Mouse (Mus musculus) thymus, adult 18-20 months (tissue): ENCODE results near the gene Ccl12.

Experiments
- DNase-seq, 2 experiments: peaks; one replicate each; pipeline ENCODE4 v3.0.0; 2022; ENCODE audit warnings: mixed read lengths in 2 of 2

Ccl12 gene

DNA sequence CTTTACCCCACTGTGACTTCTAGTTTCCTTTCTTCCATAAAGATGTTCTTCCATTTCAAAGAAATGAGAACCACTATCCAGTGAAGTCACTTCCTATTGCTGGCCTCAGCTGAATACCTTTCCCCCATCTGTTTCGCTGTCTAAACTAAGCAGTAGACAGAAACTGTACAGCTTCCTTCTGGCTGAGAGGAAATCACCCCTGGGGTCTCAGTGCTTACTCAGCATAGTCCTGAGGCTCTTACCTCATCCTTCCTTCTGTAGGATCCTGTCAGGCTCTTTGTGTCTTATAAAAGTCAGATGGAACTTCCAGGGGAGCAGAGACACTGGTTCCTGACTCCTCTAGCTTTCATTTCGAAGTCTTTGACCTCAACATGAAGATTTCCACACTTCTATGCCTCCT is at the start of gene Ccl12:
Gene Ccl12 (plus strand): TSS at position 317 of the 400 bp plus-strand sequence.
- no peak for DNase-seq

DNA sequence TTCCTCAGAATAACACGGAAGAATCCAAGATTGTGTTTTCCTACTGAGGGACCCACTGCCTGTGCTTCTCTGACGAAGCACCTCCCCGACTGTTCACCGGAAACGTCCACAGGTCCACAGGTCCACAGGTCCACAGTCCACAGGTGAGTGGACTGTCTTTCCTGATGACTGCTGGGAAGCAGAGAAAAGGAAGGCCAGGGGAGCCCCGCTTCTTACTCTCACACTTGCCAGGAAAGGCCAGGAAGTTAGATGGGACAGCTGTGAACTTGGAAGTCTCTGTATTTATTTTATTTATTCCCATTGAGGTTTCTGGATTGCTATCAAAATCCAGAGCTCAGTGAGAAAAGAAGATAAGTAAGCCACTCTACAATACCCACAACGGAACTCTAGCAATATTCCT is 47.8 kb upstream of the Ccl12 start:
- no peak for DNase-seq

DNA sequence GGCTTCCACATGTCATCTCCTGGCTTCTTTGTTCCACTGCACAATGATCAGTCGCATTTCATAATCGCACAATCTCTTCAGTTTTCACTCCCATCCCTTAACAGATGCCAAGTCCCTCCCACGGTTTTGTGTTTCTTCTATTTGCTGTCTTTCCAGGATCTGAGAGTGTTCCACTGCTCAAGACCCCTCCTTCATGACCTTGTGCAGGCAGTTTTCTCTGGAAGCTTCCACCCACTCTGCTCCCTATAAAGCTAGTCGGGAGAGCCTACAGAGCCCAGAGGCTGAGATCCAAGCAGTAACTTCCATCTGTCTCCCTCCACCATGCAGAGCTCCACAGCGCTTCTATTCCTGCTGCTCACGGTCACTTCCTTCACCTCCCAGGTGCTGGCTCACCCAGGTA is 44.0 kb upstream of the Ccl12 start, which contains the start of gene Ccl11:
Gene Ccl11 (plus strand): TSS at position 178 of the 400 bp plus-strand sequence.
- DNase-seq, result no peak

DNA sequence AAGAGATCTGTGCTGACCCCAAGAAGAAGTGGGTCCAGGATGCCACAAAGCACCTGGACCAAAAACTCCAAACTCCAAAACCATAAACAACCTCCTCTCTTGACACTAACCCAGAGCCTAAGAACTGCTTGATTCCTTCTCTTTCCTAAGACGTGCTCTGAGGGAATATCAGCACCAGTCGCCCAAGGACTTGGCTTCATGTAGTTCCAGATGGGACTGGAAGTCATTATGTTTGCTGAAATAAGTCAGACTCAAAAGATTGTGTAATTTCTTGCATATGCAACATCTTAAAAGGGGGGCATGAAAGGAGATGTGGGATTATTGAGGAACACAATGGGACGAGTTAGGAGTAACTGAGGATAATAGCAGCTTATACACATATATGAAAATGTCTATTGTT is 39.4 kb upstream of the Ccl12 start:
- DNase-seq, result no peak

DNA sequence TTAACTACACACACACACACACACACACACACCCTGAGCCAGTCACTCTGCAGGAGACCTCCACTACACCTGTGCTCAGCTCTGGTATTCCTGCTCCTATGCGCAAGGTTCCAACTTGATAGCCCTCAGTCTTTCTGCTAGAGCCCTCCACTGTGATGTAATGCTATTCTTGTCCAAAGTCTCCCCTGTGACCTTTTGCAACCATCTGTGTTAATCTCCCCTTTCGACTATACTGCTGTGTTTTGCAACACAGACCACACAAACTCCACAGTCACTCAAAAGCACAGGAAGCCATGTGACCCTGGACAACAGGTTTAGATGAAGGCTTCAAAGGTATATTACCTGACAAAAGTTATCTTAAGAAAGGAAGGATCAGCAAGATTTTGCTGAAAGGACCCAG is 38.2 kb upstream of the Ccl12 start:
- no peak for DNase-seq

DNA sequence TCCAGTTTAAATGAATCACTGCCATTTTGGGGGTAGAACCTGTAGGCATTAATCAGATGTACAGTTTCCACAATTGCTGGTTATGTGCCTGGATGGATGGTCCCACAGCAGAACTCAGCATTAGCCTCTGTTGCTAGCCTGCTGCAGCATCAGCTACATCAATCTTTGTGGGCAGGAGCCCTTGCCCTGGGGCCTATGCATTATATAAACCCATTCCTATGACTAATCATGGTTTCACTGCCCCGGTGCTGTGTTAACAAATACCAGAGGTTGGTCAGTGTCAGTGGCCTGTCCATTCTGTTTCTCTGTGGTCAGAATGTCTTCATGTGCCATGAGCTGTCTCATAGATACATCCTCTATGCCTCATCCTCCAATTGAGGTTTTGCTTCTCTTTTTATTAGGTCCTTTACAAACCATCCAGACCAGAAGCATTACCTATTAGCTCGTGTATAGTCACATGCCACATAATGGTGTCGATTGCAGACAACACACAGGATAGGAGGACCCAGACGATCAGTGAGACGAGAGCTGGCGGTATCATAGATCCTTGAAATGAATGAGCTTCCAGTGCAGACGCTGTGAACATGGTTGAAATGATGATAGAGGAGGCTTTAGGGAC is 34.6 kb upstream of the Ccl12 start:
- DNase-seq, result no peak

DNA sequence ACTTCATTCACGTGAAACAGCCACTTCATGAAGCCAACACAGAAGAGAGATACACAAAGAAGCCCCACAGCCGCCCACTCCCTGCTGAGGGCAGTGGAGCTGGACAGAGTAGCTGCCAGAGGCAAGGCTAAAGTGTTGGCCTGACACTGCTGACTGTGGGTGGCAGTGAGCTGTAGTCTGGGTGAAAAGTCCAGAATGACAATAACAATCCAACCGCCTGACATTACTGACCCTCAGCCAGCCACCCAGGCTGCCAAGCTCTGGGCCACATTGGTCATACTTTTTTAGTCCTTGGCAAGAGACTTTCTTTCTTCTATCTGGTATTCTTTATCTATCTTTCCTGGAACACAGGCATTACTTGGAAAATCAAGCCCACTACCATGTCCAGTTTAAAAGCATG is 30.6 kb upstream of the Ccl12 start:
- no peak for DNase-seq

DNA sequence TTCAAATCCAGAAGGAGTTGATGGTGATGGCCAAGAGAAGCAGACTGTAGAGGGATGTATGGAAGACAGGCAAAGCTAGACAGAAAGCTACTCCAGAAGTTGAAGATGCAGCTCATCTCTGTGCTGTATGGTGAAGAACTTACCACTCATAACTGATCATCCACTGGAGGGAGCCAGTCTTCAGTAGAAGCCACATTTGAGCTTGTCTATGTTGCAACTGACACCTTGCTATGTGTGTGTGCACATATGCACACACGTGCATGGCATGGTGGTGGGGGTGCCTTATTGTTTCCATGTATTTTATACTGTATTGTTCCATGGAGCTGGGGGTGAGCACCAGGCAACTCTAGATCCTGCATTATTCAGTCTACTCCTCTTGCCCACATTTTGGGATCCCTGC is 29.3 kb upstream of the Ccl12 start:
- DNase-seq, result no peak

DNA sequence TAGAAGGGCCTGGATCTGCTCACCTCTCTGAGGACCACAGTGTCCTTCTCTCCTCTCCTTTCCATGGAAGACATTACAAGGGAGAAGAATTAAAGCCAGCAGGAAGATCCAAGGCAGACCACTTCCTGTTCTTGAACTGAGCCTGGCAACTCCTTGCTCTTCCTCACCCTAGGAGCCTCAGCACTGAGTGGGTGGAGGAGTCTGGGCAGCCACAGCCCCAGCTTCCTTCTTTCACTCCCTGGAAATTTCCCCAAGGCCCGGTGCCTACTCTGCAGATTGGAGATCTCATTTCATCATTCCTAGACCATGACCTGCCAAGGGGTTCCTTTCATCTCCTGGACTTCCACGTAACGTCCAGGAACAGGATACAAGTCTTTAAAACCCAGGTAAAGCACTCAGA is 28.7 kb upstream of the Ccl12 start:
- DNase-seq, result no peak

DNA sequence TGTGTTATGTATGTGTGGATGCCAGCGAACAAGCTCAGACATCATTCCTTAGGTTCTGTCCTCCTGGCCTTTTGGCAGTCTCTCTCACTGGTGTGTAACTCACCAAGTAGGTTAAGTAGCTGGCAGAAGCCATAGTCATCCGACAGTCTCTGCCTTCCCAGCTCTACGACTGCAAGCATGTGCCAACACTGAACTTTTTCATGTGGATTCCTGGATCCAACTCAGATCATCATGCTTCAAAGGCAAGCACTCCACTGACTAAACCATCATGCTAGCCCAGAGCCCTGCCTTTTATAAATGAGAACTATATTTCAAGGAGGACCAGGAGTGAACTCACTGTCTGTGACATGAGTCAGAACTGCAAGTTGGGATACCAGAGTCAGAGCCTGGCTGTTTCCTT is 28.0 kb upstream of the Ccl12 start:
- DNase-seq, result no peak

DNA sequence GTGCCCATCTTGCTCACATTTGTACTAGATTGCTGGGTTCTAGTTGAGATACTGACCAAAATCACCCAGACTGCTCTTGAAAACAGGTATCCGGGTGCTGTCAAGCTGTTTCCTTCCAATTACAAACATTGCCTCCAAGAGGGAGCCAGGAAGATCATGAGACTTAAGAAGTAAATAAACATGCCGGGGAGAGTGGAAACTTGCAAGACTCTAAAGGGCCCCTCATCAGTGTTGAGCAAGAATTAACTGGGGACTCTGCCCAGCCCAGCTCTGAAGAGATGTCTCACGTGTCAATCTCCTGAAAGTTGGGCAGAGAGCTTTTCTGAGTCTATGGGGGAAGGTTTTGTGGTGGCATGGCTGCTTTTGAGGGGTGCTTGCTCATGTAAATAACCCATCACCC is 24.6 kb upstream of the Ccl12 start:
- no peak for DNase-seq

DNA sequence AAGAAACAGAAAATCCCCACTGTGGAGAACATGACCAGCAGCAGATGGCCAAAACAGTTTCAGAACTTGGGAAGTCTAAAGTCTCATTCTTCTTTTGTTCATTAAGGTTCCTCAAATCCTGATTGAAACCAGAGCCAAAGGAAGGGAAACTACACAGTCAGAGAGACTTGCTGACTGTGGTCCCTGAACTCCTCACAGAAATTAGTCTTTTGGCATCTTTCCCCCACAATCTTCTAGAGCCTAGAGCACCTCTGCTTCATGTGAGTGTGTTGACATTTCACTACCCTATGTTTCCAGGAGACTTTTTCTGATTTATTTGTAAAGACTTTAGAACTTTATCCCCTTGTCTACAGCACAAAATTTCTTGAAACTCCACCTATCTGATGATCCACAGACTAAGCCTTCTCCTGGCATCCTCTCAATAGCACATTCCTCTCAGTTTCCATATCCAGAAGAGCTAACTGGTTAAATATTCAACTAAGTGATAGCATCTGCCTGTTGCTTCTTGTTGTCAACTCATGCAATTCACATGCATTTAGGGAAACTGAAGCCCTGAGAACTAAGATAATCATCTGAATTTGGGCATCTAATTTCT is 23.4 kb upstream of the Ccl12 start:
- no peak for DNase-seq

DNA sequence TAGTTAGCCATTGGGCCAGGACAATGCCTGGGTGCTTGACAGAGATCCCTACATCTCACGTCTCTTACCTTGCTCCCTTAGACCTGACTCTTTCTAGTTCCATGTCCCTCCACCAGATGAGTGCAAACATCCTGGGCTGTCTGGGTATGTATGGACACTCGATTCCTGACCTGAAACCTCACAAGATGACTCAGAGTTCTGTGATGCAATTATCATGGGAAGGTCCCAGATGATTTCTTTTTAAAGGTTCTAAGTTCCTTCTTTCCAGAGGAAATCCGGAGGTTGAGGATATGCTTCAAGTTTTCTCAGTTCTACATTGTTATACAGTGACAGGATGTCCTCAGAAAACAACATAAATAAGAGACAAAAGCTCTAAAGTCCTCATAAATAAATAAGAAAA is 20.8 kb upstream of the Ccl12 start:
- DNase-seq, result no peak

DNA sequence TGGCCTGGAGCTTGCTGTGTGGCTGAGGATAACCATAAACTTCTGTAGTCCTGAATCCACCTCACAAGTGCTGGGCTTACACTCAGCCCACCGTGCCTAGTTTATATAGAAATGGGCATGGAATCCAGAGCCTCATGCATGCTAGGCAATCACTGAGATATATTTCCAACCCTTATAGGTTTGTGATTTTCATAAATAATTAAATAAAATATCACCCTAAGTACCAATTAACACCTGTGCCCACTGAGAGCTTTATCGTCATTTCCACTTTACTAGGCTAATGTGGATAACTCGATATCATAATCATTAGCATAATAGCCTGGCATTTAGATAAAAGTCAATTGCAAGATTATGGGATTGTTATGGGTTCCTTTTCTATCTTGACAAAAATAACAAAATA is 17.3 kb upstream of the Ccl12 start:
- no peak for DNase-seq

DNA sequence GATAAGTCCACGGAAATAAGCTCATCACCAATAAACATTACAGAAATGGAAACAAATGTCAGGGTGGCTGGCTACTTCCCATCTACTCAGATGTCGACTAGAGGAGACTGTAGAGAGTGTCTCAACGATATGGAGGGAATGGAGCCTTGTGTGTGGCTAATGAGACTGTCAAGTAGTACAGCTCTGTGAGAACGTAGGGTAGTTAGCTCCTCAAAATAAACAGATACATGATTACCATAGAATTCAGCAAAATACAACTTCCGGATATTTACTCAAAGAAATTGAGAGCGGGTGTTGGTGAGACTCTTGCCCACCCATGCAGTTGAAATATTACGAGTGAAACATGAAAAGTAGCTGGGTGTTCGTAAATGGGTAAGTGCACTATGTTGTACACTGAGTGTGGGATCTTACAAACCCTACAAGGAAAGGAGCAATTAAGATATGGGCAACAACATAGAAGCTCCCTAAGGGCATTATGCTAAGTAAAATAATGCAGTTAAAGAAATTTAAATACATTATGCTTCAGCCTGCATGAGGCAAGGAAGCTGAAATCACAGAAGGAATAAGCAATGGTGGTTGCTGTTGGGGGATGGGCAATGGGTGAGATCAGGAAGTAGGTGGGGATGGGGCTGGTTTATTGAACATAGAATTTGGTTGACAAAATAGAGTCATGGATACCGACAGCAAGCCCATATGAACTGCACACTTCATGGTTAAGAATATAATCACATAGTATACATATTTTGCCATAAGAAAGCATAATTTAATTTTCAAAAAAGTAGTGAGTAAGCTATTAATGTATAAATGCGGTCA is 1.9 kb upstream of the Ccl12 start:
- no peak for DNase-seq

DNA sequence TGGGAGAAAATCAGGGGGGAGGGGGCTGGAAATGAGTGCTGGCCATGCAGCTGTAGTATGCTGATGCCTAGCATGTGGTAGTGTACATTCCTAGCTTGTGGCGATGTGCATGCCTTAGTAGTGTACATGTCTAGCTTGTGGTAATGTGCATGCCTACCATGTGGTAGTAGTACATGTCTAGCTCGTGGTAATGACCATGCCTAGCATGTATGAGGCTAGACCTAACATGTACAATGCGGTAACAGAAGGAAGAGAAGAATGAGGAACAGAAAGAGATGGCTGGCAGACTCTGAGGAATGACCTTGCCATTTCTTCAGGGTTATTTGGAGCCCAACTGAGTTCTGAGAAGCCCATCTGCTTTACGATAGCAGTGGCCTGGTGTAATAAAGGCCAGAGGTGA is 558 bp upstream of the Ccl12 start:
- no peak for DNase-seq

DNA sequence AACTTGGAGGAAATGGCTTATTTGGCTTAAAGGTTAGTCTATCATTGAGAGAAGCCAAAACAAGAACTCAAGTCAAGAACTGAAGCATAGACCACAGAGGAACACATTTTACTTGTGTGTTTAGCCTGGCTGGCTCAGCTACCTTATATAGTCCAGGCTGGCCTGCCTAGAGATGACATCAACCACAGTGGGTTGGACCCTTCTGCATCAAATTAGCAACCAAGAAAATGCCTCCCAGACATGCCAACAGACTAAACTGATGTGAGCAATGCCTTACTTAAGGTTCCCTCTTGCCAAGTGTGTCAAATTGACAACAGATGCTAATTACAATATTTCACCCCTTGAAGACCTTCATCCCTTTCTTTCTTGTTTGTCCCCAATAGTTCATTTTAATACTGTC is 8.0 kb downstream of the Ccl12 start:
- no peak for DNase-seq

DNA sequence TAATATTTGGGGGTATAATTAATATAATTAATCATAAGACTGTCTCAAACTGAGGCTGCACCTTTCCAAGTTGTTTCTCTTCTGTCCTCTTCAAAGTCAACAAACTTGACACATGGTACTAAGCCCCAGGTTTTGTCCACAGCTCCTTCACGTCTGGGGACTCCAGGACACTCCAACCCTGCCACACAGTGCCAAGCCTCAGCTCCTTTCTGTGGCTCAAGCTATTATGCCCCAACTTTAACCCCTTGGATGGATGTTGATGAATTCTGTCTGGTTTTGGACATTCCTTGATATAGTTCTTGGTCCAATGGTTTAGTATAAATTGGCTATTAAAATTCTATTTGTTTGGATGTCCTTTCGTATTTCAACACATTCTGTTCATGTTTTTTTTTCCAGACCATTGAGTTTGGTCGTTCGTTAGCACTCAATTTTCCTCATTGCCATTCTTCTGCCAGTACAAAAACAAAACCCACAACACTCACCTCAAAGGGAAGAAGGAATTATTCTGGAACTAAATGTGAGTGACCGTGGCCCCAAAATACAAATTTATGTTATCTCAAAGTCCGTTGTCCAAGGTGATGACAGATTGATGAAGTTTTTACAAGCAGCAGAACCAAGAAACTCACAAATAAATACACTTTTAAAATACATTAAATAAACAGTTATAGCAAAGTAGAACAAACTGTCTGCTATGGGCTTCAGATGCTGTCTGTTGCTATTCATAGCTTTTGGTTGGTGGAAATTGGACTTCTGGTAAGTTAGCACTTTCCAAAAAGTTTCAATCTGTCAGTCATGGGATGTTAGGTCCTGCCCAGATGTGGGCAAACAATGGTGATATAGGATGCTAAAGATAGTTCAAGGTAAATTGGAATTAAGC is 9.0 kb downstream of the Ccl12 start:
- no peak for DNase-seq

DNA sequence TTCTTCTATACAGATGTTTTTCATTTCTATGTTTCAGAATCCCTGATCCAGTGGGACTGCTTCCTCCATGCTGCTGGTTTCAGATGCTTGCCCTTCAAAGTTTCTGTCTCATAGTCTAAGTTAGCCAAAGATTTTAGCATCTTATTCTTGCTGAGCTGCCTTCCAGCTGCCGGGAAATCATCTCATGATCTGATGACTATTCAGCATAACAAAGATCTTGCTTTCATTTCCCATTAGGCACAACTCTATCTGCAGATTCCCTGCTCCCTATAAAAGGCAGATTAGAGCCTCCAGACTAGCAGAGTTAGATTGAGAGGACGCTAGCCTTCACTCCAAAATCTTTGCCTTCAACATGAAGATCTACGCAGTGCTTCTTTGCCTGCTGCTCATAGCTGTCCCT is 13.2 kb downstream of the Ccl12 start, which contains the start of gene Ccl8:
Gene Ccl8 (plus strand): TSS at position 301 of the 400 bp plus-strand sequence.
- DNase-seq, result no peak

DNA sequence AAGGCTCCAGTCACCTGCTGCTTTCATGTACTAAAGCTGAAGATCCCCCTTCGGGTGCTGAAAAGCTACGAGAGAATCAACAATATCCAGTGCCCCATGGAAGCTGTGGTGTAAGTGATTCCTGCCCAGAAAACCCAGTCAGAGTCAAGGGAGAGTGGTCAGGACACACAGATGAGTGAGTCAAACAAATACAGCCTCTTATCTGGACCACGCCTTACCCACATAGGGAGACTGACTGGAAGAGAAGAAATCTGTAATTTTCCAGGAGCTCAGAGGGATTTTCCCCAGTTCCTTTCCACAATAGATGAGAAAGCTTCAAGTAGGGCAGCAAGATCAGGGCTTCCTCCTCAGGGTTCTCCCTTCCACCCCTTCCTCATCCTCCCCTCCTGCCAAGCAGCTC is 14.4 kb downstream of the Ccl12 start:
- no peak for DNase-seq

DNA sequence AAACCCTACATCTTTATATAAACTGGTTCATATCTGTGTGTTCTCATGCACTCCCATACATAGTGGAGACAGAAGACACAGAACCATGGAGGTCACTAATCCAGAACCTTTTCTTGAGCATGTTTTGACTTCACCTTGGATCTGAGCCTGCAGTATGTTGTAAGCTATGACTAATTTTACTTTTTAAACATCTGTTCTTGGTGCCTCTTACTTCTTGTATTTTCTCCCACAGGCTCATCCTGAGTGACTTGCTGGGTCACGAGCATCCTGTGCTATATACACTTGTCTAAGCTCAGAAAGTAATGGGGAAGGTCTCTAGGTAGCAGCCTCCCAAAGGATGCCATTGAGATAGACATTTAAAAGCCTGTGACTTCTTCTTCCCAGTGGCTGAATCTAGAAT is 31.3 kb downstream of the Ccl12 start:
- no peak for DNase-seq

DNA sequence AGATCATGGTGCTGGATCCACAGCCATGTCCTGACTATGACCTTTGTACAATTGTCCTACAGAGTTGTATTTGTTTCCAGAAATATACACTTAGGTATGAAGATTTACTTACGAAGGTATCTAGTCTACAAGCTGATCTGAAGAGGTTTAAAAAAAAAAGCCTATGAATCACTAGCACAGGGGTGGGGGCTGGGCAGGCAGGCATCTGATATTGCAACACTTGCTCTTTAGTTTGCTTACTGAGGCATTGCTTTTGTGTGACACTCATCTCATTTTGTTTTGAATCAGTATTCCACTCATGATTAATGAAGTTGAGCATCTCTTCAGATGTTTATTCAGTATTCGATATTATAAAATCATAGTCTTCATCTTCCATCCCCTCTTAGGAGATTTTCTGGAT is 34.6 kb downstream of the Ccl12 start:
- DNase-seq, result no peak

DNA sequence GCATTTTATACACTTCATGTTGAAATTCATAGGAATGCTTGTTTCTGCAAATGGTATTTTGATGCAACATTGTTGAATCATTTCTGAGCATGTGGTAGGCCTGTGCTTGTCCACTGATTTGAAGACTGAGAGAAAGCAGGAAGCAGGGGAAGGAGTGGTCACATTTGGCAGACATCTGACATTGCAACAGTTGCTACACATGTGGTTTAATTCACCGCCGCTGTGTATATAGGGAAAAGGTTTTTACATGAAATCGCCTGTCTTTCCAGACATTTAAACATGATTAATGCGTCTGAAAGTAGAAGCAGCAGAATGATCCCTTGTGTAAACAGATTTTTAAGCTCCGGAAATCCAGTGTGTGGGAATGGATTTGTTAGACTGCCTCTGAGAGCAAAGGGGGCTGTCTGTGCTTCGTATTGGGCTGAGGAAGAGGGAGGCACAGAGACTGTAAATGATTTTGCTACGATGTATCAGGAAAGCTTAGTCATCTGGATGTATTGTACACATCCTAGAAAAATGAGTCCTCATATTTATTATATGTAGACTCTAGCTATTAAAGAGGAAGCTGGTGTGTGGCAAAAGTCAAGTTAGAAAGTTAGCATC is 37.9 kb downstream of the Ccl12 start:
- no peak for DNase-seq
